Mouse (Mus musculus): ENCODE measurements around the gene Slc25a3. TPM values are rescaled to one million over a fixed set of nuclear protein-coding genes. Genes with fewer than 3 reads are reported as not detected.

Slc25a3 gene
- total and polyA plus RNA-seq, 3 experiments, result 428 to 792 (median 509) TPM

- in situ Hi-C loops (cut with MboI; ENCODE audit: low pct_ligation_motif_present, low pct_unique_long_range_greater_than_20kb, low sequenced_read_pairs) (loop anchor here (5.0 kb wide), 1 partner anchor 66 kb away; no protein-coding TSS in a partner anchor), dilution Hi-C loops (cut with MboI; ENCODE audit: extremely low pct_ligation_motif_present, extremely low pct_unique_long_range_greater_than_20kb, low sequenced_read_pairs) (no loop called here)
- H3K4me3 ChIP-seq (replicated peaks in 1 of 3; ENCODE audit: low read depth in 2 of 3, low read length in 2 of 3, poor library complexity in 1 of 3), result no peak overlapping the region
- peaks cover 5% of the 10 kb centered on the region for H3K9me3 ChIP-seq (replicated peaks; ENCODE audit: low read length)
- TF ChIP-seq ZKSCAN1 (IDR thresholded peaks at IDR 0.05; ENCODE audit: borderline replicate concordance, low read depth, low read length) (no peak), TBP (conservative IDR thresholded peaks at IDR 0.05; ENCODE audit: low read depth, low read length) (no peak), JUND (conservative IDR thresholded peaks at IDR 0.05; ENCODE audit: low read depth, low read length) (peak; percentile 87), MAX (IDR thresholded peaks at IDR 0.05; ENCODE audit: low read length) (peak; percentile 35; the same call in 1 of the 2 replicates), ETS1 (conservative IDR thresholded peaks at IDR 0.05; ENCODE audit: low read depth, low read length) (peak; percentile 91), POLR2AphosphoS2 (IDR thresholded peaks at IDR 0.05; ENCODE audit: low read depth, low read length) (no peak), ZNF384 (IDR thresholded peaks at IDR 0.05; ENCODE audit: low read depth, low read length) (no peak), ELF1 (IDR thresholded peaks at IDR 0.05; ENCODE audit: low read depth, low read length) (no peak), IRF4 (IDR thresholded peaks at IDR 0.05; ENCODE audit: low read depth, low read length) (peak; percentile 86), ZC3H11A (IDR thresholded peaks at IDR 0.05; ENCODE audit: low read depth, low read length) (no peak), MAZ (IDR thresholded peaks at IDR 0.05; ENCODE audit: low read depth, low read length) (peak; percentile 46; the same call in 1 of the 2 replicates), BHLHE40 (IDR thresholded peaks at IDR 0.05; ENCODE audit: low read depth, low read length) (peak; percentile 65), UBTF (IDR thresholded peaks at IDR 0.05; ENCODE audit: low read depth, low read length) (no peak), CHD1 (IDR thresholded peaks at IDR 0.05; ENCODE audit: low read depth, low read length) (no peak), NRF1 (IDR thresholded peaks at IDR 0.05; ENCODE audit: low read depth, low read length) (no peak), HCFC1 (IDR thresholded peaks at IDR 0.05; ENCODE audit: low read depth, low read length) (0 out of 2 replicates have a peak, but pooled peaks have one; percentile 14), SIN3A (IDR thresholded peaks at IDR 0.05; ENCODE audit: low read length) (peak; percentile 60), USF2 (conservative IDR thresholded peaks at IDR 0.05; ENCODE audit: low read depth, low read length) (no peak), RCOR1 (conservative IDR thresholded peaks at IDR 0.05; ENCODE audit: low read depth, low read length) (peak; percentile 91), MYC (IDR thresholded peaks at IDR 0.05; ENCODE audit: low read depth, low read length) (no peak), JUN (IDR thresholded peaks at IDR 0.05; ENCODE audit: insufficient read depth, low read depth, low read length) (peak; percentile 84), CTCF (conservative IDR thresholded peaks at IDR 0.05 in 1 of 2, IDR thresholded peaks at IDR 0.05 in 1 of 2; ENCODE audit: low read depth in 2 of 2, low read length in 2 of 2) (no peak), TCF12 (IDR thresholded peaks at IDR 0.05; ENCODE audit: low read depth, low read length) (peak; percentile 87), E2F4 (IDR thresholded peaks at IDR 0.05; ENCODE audit: insufficient replicate concordance, low read depth, low read length) (no peak), NELFE (IDR thresholded peaks at IDR 0.05; ENCODE audit: low read depth, low read length) (no peak), KAT2A (IDR thresholded peaks at IDR 0.05; ENCODE audit: insufficient replicate concordance, low read length) (0 out of 2 replicates have a peak, but pooled peaks have one; percentile 62), MAFK (IDR thresholded peaks at IDR 0.05; ENCODE audit: insufficient replicate concordance, low read length) (0 out of 2 replicates have a peak, but pooled peaks have one; percentile 61), CHD2 (IDR thresholded peaks at IDR 0.05; ENCODE audit: low read length) (peak; percentile 61), POLR2A (IDR thresholded peaks at IDR 0.05; ENCODE audit: low read depth, low read length) (no peak), EP300 (IDR thresholded peaks at IDR 0.05; ENCODE audit: low read length) (peak; percentile 94), SMC3 (IDR thresholded peaks at IDR 0.05; ENCODE audit: low read depth, low read length) (0 out of 2 replicates have a peak, but pooled peaks have one; percentile 6), MXI1 (IDR thresholded peaks at IDR 0.05; ENCODE audit: low read depth, low read length) (no peak), RAD21 (IDR thresholded peaks at IDR 0.05; ENCODE audit: low read depth, low read length) (no peak), GABPA (IDR thresholded peaks at IDR 0.05; ENCODE audit: insufficient replicate concordance, low read depth, low read length) (no peak), PAX5 (IDR thresholded peaks at IDR 0.05; ENCODE audit: low read length) (no peak), USF1 (IDR thresholded peaks at IDR 0.05; ENCODE audit: low read depth, low read length) (no peak), MEF2A (IDR thresholded peaks at IDR 0.05; ENCODE audit: borderline replicate concordance, low read depth, low read length) (peak; percentile 73), ZMIZ1 (IDR thresholded peaks at IDR 0.05; ENCODE audit: low read depth, low read length) (peak; percentile 24; the same call in 1 of the 2 replicates)
- H3K27ac ChIP-seq (ENCODE audit: insufficient read depth, low read depth), result no peak overlapping the region
- peaks cover 6% of the 10 kb centered on the region for H3K79me2 ChIP-seq (replicated peaks; ENCODE audit: control insufficient read depth, extremely low read depth, insufficient read depth, poor library complexity, severe bottlenecking)
- DNase-seq (ENCODE audit: extremely low read depth), result peak; percentile 88
- no peak overlapping the region for H3K9ac ChIP-seq (ENCODE audit: insufficient read depth, low read depth)
- peaks cover 6 to 28% of the 10 kb centered on the region in 2 experiments for H3K4me1 ChIP-seq (ENCODE audit: control insufficient read depth in 1 of 2, insufficient read depth in 2 of 2)
- H3K4me2 ChIP-seq (ENCODE audit: insufficient read depth, low read depth, poor library complexity, severe bottlenecking), result no peak overlapping the region
- H3K36me3 ChIP-seq (replicated peaks in 1 of 2; ENCODE audit: control insufficient read depth in 1 of 2, insufficient read depth in 1 of 2, low read length in 1 of 2), result peaks cover 19 to 56% of the 10 kb centered on the region in 2 experiments
- no peaks in the 10 kb centered on the region for H3K27me3 ChIP-seq (replicated peaks)
Measured at GRCm38 (mm10) chr10:91076667-91077066, 47.2 kb downstream of the Slc25a3 start.
